Mouse (Mus musculus): ENCODE results near the gene Zfp664. TPM values are rescaled to one million over a fixed set of nuclear protein-coding genes. Genes with fewer than 3 reads are reported as not detected.

The Zfp664 gene
- polyA plus RNA-seq (2017; shearing (Covaris generic)): 39.3 TPM

DNA sequence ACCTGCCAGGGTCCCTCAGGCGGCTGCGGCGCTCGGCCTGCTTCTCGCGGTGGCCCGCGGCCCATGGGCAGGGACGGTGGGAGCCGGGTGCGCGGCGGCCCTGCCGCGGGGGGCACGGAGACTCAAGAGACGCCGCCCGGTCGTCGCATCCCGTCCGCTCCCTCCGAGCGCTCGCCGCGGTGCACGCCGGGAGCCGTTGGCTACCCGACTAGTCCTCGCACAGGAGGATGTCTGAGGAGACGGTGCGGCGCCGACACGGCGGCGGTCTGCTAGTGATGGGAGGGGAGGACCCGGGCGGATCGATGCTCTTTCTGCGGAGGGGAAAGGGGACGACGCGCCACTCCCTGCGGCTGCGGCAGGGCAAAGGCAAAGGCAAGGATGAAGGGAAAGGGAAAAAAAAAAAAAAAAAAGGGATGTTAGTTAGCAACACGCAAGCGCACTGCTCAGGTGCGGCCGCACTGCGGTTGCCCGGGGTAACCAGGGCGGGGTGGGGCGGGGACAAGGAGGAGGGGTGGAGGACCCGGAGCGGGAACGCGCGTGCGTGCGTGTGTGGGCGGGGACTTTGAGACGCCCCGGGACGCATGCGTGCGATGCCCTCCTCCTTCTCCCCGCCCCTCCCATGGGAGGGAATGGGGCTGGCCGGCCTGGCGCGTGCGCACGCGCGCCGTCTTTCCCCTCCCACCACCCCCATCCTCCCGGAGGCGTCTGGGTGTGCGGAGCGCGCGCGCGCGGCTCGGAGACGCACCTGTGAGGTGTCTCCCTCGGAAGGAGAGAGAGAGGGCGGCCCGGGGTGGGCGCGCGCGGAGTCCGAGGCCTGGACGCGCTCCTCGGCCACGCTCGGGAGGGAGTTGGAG lies at the start of gene Zfp664, which contains the start of gene Ccdc92:
TSS of gene Zfp664 (plus strand) at position 679 of the 854 bp plus-strand sequence.
TSS of gene Ccdc92 (minus strand) at position 412 of the 854 bp plus-strand sequence.

Other genes with a start within 250 kb of the Zfp664 start
- gene Atp6v0a2, start 234.1 kb upstream of the Zfp664 start, polyA plus RNA-seq (2017; shearing (Covaris generic)): 86.0 TPM
- 0.06 TPM for gene Dnah10, start 137.6 kb upstream of the Zfp664 start, polyA plus RNA-seq (2017; shearing (Covaris generic))
- gene Ccdc92, start 267 bp upstream of the Zfp664 start, polyA plus RNA-seq (2017; shearing (Covaris generic)): 38.4 TPM
- 0.41 TPM for gene Rflna, start 140.5 kb downstream of the Zfp664 start, polyA plus RNA-seq (2017; shearing (Covaris generic))